Mouse (Mus musculus) kidney, postnatal 0 days (tissue): ENCODE measurements around the gene Pon1. TPM values are rescaled to one million over a fixed set of nuclear protein-coding genes. Genes with fewer than 3 reads are reported as not detected.

Source experiments
- ATAC-seq: fragments of 200-750 bp; cut with Nextera tagmentation; replicated peaks from 2 replicates; pipeline ENCODE4 v1.8.0; 2017; ENCODE audit warnings: low read depth, moderate number of reproducible peaks, moderate TSS enrichment, moderate library complexity; ENCODE audit not compliant: low FRiP score
- DNase-seq: peaks from one replicate; pipeline ENCODE4 v3.0.0-alpha.2; 2016; ENCODE audit warnings: low spot score
- H3K27ac ChIP-seq: fragments of 300-500 bp; sonication (generic); 2 replicates; pipeline ENCODE4 v1.5.1; 2014; ENCODE audit warnings: mild to moderate bottlenecking
- H3K27me3 ChIP-seq: fragments of 300-500 bp; sonication (generic); 2 replicates; pipeline ENCODE4 v1.6.1; 2014; ENCODE audit warnings: low read length, mixed read lengths; ENCODE audit not compliant: insufficient read depth
- H3K36me3 ChIP-seq: fragments of 300-500 bp; sonication (generic); 2 replicates; pipeline ENCODE4 v1.6.1; 2014; ENCODE audit warnings: low read length, mixed read lengths; ENCODE audit not compliant: insufficient read depth
- H3K4me1 ChIP-seq: fragments of 300-500 bp; sonication (generic); replicated peaks from 2 replicates; pipeline ENCODE4 v1.6.1; 2014; ENCODE audit warnings: antibody characterized with exemption, low read length, mixed read lengths; ENCODE audit not compliant: insufficient read depth
- H3K4me2 ChIP-seq: fragments of 300-500 bp; sonication (generic); 2 replicates; pipeline ENCODE4 v1.6.1; 2014; ENCODE audit warnings: mild to moderate bottlenecking, low read length, moderate library complexity, mixed read lengths
- H3K4me3 ChIP-seq: fragments of 300-500 bp; sonication (generic); replicated peaks from 2 replicates; pipeline ENCODE4 v1.5.1; 2014; ENCODE audit warnings: low read depth, low read length
- H3K9ac ChIP-seq: fragments of 300-500 bp; sonication (generic); 2 replicates; pipeline ENCODE4 v1.6.1; 2014; ENCODE audit warnings: low read depth, low read length
- H3K9me3 ChIP-seq: fragments of 300-500 bp; sonication (generic); replicated peaks from 2 replicates; pipeline ENCODE4 v1.6.1; 2016; ENCODE audit warnings: low read length, inconsistent platforms, mixed read lengths
- CTCF ChIP-seq: IDR thresholded peaks from 2 replicates; pipeline ENCODE4 v1.5.1; 2016; ENCODE audit warnings: antibody characterized with exemption, low read depth, mild to moderate bottlenecking, moderate library complexity
- WGBS: fragments of 180-500 bp; shearing (Covaris S2); extraction: QIAGEN DNeasy Blood & Tissue Kit; methylation state at CpG from one replicate; pipeline ENCODE4 v1.1.7; 2014; 5-methylcytosine and 5-hydroxymethylcytosine counted together
- polyA plus RNA-seq: library from polyadenylated mRNA; unstranded; fragments of >200 nt; fragmentation: Nextera tagmentation; extraction: Ambion mirVana; gene quantifications from 2 replicates; pipeline ENCODE4 v1.2.1, GENCODE M21; 2015

The Pon1 gene
- polyA plus RNA-seq, 1 experiment from 2014 or later, result 0.09 TPM

GRCm38 (mm10) chr6:5180645-5181044 is 13.1 kb downstream of the Pon1 start:
- Histone ChIP-seq H3K9me3 (no peaks in the 10 kb centered on the region), H3K27ac (no peak overlapping the region), H3K4me1 (no peaks in the 10 kb centered on the region), H3K36me3 (no peaks in the 10 kb centered on the region), H3K4me3 (no peak overlapping the region), H3K27me3 (no peaks in the 10 kb centered on the region), H3K4me2 (no peak overlapping the region), H3K9ac (no peak overlapping the region)
- ATAC-seq (no peak), DNase-seq (no peak)
- TF ChIP-seq CTCF, result no peak
- WGBS, result 64% methylated on average over 5 of the region's 5 CpGs

- no peak overlapping the region for H3K4me3 ChIP-seq
- DNase-seq (no peak), ATAC-seq (no peak)
- H3K27me3 ChIP-seq, result no peaks in the 10 kb centered on the region
- H3K4me1 ChIP-seq, result no peaks in the 10 kb centered on the region
- no peak overlapping the region for H3K4me2 ChIP-seq
- H3K27ac ChIP-seq, result no peak overlapping the region
- no peak for TF ChIP-seq CTCF
- H3K9ac ChIP-seq, result no peak overlapping the region
- no peaks in the 10 kb centered on the region for H3K9me3 ChIP-seq
- 87% methylated on average over 6 of the region's 6 CpGs for WGBS
- H3K36me3 ChIP-seq, result no peaks in the 10 kb centered on the region
These were observed 14.6 kb downstream of the Pon1 start for GRCm38 (mm10) chr6:5179189-5179588.

GRCm38 (mm10) chr6:5177967-5178891 is 15.5 kb downstream of the Pon1 start:
- H3K9me3 ChIP-seq, result no peaks in the 10 kb centered on the region
- DNase-seq (peak; percentile 57), ATAC-seq (0 out of 2 replicates have a peak, but pooled peaks have one; percentile 40)
- H3K36me3 ChIP-seq, result no peaks in the 10 kb centered on the region
- no peaks in the 10 kb centered on the region for H3K27me3 ChIP-seq
- no peaks in the 10 kb centered on the region for H3K4me1 ChIP-seq
- peak overlapping the region; percentile 43 for H3K4me2 ChIP-seq
- 0 out of 2 replicates have a peak, but pooled peaks have one; percentile 15 for TF ChIP-seq CTCF
- no peak overlapping the region for H3K27ac ChIP-seq
- no peak overlapping the region for H3K9ac ChIP-seq
- 32% methylated on average over 19 of the region's 19 CpGs for WGBS
- H3K4me3 ChIP-seq, result no peak overlapping the region

- Histone ChIP-seq H3K9me3 (no peaks in the 10 kb centered on the region), H3K4me1 (peaks cover 5% of the 10 kb centered on the region; the same call in 1 of the 2 replicates), H3K9ac (no peak overlapping the region), H3K4me3 (no peak overlapping the region), H3K36me3 (no peaks in the 10 kb centered on the region), H3K27me3 (no peaks in the 10 kb centered on the region), H3K4me2 (no peak overlapping the region), H3K27ac (no peak overlapping the region)
- DNase-seq, result no peak
- 87% methylated on average over 10 of the region's 10 CpGs for WGBS
- no peak for ATAC-seq
- no peak for TF ChIP-seq CTCF
These were observed 19.4 kb downstream of the Pon1 start for GRCm38 (mm10) chr6:5174179-5174812.

GRCm38 (mm10) chr6:5172571-5172970 is 21.2 kb downstream of the Pon1 start:
- Histone ChIP-seq H3K27ac (no peak overlapping the region), H3K4me1 (peaks cover 5% of the 10 kb centered on the region; the same call in 1 of the 2 replicates), H3K9me3 (no peaks in the 10 kb centered on the region), H3K4me3 (no peak overlapping the region), H3K9ac (no peak overlapping the region), H3K4me2 (peak overlapping the region; percentile 32), H3K27me3 (no peaks in the 10 kb centered on the region), H3K36me3 (no peaks in the 10 kb centered on the region)
- ATAC-seq (no peak), DNase-seq (no peak)
- WGBS, result 49% methylated on average over 9 of the region's 9 CpGs
- no peak for TF ChIP-seq CTCF

GRCm38 (mm10) chr6:5171418-5171817 is 22.3 kb downstream of the Pon1 start:
- Histone ChIP-seq H3K9me3 (no peaks in the 10 kb centered on the region), H3K27ac (no peak overlapping the region), H3K27me3 (no peaks in the 10 kb centered on the region), H3K4me1 (peaks cover 5% of the 10 kb centered on the region; the same call in 1 of the 2 replicates), H3K4me3 (no peak overlapping the region), H3K36me3 (no peaks in the 10 kb centered on the region), H3K4me2 (no peak overlapping the region), H3K9ac (no peak overlapping the region)
- DNase-seq (no peak), ATAC-seq (no peak)
- TF ChIP-seq CTCF, result no peak
- WGBS, result 67% methylated on average over 4 of the region's 4 CpGs
